Mouse (Mus musculus): ENCODE results near the gene Rtf2.

The Rtf2 gene

DNA sequence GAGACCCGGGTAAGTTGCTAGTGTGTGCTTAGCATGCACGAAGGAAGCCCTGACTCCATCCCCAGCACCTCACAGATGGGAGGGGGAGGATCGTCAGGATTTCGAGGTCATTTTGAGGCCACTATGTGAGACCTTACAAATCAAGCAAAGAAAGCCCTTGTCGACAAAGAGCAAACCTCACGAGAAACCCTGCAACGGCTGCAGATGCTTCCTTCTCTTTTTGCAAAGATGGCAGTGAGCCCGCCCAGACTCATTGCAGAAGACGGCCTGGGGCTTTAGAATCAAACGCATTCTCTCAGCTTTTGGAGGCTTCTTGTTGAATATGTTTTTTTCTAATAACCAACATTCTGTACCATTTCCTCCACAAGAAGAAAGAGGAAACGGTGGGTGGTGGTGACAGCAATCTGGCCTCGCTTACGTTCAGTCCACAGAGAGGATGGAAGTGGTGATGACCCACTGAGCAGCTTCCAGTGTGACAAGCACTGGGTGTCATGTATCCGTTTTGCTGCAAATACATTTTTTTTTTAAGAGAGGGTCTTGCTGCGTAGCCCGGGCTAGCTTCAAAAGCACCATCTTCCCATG is 2.9 kb upstream of the Rtf2 start:
- no peak for DNase-seq (ENCODE audit: low read depth, low spot score)

- no peak for DNase-seq (ENCODE audit: low read depth, low spot score)
Measured at GRCm38 (mm10) chr2:172440640-172441005, 267 bp downstream of the Rtf2 start.

DNA sequence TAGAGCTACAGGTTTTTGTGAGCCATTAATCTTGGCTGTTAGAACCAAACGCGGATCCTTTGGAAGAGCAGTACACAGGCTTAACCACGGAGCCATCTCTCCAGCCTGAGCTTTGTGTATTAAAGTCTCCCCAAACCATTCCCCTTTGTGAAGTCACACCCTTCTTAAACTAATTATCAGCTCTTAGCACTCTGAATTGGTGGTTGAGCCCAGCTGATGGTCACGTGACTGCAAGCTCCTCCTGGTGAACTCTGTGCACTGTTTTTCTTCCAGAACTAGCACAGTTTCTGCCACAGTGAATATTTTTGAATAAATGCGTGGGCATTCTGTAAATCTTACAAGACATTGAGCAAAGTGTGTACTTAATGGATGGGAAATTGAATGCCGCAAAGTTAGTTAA is 820 bp downstream of the Rtf2 start:
- no peak for DNase-seq (ENCODE audit: low read depth, low spot score)

DNA sequence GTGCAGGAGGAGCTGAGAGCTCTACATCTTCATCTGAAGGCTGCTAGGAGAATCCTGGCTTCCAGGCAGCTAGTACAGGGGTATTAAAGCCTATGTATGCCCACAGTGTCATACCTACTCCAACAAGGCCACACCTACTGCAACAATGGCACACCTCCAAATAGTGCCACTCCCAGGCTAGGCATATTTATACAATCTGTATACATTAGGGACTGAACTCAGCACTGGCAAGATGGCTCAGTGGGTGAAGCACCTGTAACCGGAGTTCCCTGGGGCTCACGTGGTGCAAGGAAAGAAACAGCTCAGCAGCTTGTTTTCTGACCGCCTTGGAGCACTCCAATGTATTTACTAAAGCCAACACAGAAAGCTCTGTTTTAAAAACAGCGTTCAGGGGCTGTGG is 5.3 kb downstream of the Rtf2 start:
- DNase-seq (ENCODE audit: low read depth, low spot score) = no peak

- no peak for DNase-seq (ENCODE audit: low read depth, low spot score)
Measured at GRCm38 (mm10) chr2:172447317-172447716, 7.0 kb downstream of the Rtf2 start.

DNA sequence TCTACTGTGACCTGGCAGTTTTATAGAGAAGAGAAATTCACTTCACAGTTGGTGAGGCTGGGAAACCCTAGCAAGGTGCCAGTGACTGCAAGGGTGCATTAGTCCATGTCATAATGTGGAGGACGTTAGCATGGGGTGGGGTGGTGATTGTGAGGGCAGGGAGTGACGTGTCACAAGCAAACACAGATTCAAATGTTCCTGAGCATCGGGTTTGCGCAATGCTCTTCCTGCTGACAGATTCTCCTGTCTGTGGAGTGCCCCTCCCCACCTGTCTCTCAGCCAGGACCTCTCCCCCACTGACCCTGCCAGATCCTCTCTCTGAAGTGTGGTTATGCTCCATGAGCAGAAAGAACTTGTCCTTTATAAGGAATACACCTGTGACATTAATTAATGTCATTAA is 8.0 kb downstream of the Rtf2 start:
- no peak for DNase-seq (ENCODE audit: low read depth, low spot score)

GRCm38 (mm10) chr2:172450640-172451039 is 10.3 kb downstream of the Rtf2 start:
- DNase-seq (ENCODE audit: low read depth, low spot score) = no peak

GRCm38 (mm10) chr2:172452031-172452430 is 11.7 kb downstream of the Rtf2 start:
- no peak for DNase-seq (ENCODE audit: low read depth, low spot score)

DNA sequence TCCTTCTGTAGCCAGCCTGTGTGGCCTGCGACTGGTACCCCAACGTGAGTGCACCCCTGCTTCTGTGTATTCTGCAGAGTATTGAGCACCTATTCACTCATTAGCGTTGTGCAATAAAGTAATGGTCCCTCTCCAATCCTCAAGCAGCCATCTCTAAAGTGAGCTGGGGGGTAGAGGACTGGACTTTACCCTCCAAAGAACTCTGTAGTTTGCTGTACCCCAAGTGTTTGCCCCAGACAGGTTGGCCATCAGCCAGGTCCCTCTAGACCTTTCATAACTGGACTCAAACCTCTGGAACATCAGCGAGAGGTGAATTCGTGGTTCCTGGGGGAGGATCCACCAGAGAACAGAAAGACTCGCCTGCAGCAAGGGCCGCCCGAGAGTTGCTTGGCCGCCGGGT is 12.1 kb downstream of the Rtf2 start:
- DNase-seq (ENCODE audit: low read depth, low spot score) = no peak

GRCm38 (mm10) chr2:172458496-172458895 is 18.1 kb downstream of the Rtf2 start, which contains the start of gene Gcnt7:
Gene Gcnt7, minus strand, starts transcription at chr2:172458596.
- no peak for DNase-seq (ENCODE audit: low read depth, low spot score)

- DNase-seq (ENCODE audit: low read depth, low spot score) = no peak
Measured at GRCm38 (mm10) chr2:172460647-172461046, 20.3 kb downstream of the Rtf2 start.

- no peak for DNase-seq (ENCODE audit: low read depth, low spot score)
Measured at GRCm38 (mm10) chr2:172462813-172463212, 22.5 kb downstream of the Rtf2 start.

DNA sequence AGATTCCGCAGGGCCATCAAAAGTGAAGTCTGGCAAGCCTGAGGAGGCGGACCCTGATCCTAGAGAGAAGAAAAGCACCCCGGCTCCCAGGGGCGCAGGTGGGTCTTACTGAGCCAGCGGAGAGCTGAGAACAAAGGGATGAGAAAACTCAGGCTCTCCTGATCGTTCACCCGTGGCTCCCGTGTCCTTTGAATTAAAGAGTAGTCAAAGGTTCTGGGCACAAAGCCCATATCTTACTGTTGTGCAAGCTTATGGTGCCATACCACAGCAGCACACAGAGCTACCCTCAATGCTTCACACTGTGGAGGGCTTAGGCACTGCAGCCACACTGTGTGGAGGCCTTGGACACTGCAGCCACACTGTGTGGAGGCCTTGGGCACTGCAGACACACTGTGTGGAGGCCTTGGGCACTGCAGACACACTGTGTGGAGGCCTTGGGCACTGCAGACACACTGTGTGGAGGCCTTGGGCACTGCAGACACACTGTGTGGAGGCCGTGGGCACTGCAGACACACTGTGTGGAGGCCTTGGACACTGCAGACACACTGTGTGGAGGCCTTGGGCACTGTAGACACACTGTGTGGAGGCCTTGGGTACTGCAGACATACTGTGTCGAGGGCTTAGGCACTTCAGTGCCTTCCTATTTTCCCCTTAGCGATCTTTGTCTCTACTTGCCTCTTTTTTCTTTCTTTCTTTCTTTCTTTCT is 26.2 kb downstream of the Rtf2 start:
- no peak for DNase-seq (ENCODE audit: low read depth, low spot score)

DNA sequence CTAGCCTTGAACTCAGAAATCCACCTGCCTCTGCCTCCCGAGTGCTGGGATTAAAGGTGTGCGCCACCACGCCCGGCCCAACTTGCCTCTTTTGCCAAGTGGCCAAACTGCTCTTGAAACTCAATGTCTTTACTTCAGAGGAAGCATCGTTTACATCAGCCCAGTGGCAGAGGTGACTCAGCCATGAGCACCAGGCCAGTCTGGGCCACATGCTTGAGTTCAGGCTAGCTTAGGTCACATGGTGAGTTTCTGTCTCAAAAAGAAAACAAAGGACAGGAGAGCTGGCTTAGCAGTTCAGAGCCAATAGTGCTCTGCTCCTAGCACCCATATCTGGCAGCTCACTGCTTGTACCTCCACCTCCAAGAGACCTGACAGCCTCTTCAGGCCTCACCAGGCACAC is 26.9 kb downstream of the Rtf2 start:
- no peak for DNase-seq (ENCODE audit: low read depth, low spot score)

- DNase-seq (ENCODE audit: low read depth, low spot score) = no peak
Measured at GRCm38 (mm10) chr2:172468346-172468819, 28.0 kb downstream of the Rtf2 start.

- DNase-seq (ENCODE audit: low read depth, low spot score) = no peak
Measured at GRCm38 (mm10) chr2:172472318-172472717, 32.0 kb downstream of the Rtf2 start, which contains the start of gene Fam209. Gene Fam209, plus strand, starts transcription at chr2:172472520.

DNA sequence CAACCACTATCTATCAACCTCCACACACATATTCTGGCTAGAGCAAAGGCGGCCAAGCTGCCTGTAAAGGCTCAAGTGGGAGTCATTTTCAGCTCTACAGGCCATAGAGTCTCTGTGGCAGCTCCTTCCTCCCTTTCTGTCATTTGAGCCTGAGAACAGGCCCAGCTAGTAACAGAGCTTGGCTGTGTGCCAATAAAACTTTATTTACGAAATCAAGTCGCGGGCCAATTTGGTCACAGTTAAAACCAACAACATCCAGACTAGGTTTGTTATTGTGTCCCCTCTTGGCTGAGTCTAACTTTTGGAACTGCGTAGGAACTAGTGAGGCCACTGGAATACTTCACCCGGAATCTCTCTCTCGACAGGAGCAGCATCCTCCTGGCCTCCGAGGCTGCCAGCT is 33.2 kb downstream of the Rtf2 start:
- DNase-seq (ENCODE audit: low read depth, low spot score) = no peak

DNA sequence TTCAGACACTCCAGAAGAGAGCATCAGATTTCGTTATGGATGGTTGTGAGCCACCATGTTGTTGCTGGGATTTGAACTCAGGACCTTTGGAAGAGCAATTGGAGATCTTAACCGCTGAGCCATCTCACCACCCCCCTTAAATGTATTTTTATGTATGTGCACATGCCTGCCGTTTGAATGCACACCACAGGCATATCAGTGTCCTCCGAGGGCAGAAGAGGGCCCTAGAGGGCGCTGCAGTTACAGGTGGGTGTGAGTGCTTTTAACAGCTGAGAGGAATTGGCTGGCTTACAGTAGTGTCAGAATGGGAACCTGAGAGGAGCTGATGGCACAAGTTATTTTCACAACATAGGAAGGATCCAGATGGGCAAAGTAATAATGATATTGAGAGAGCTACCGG is 34.6 kb downstream of the Rtf2 start:
- DNase-seq (ENCODE audit: low read depth, low spot score) = peak; percentile 29

GRCm38 (mm10) chr2:172476707-172477260 is 36.4 kb downstream of the Rtf2 start:
- no peak for DNase-seq (ENCODE audit: low read depth, low spot score)

- DNase-seq (ENCODE audit: low read depth, low spot score) = no peak
Measured at GRCm38 (mm10) chr2:172477350-172477749, 37.0 kb downstream of the Rtf2 start.

DNA sequence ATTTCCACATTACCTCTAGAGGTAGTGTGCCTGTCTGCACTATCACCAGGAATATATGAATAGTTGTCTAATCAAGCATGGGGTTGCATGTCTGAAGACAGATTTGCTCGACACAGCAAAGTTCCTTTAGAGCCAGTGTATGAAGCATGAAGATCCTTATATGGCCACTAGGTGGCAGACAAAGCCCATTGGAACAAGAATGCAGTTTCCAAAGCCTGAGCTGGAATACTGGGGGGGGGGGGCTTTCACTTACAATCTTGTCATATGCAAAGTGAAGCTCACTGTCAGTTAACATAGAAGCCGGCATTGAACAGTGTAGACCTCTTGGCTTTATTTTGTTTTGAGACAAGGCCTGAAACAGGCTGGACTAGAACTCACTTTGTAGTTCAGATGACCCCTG is 37.5 kb downstream of the Rtf2 start:
- DNase-seq (ENCODE audit: low read depth, low spot score) = peak; percentile 80

DNA sequence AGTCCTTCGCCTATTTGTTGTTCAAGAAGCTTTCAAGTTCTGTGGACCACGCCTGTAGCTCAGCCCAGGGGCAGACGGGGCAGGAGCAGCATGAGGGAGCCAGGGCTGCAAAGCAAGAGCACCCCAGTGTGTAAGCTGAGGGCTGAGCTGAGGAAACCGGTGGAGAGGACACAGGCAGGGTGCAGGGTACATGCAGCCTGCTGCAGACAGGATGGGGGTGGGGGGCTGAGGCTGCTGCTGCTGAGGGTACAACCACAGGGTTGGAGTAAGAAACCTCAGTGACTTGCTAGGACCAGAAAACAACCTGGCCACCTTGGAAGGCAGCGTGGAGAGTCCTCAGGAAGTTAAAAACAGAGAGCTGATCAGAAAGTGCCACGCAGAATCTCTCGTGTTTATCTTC is 39.9 kb downstream of the Rtf2 start:
- DNase-seq (ENCODE audit: low read depth, low spot score) = no peak

All from mesoderm, embryonic 11.5 days (tissue).